Mouse (Mus musculus) C2C12 (cell line): ENCODE data around the gene Trdmt1.

Experiments
- CEBPB ChIP-seq: IDR thresholded peaks from one replicate; pipeline ENCODE4 v1.6.1; 2011; ENCODE audit warnings: low read depth, mild to moderate bottlenecking, control low read depth, moderate library complexity
- CTCF ChIP-seq: IDR thresholded peaks from one replicate; pipeline ENCODE4 v1.5.1; 2011; ENCODE audit not compliant: control insufficient read depth, insufficient read depth, insufficient read length
- MAX ChIP-seq: IDR thresholded peaks from one replicate; pipeline ENCODE4 v1.6.1; 2011; ENCODE audit warnings: mild to moderate bottlenecking, control low read depth
- MYOG ChIP-seq: IDR thresholded peaks from one replicate; pipeline ENCODE4 v1.6.1; 2011; ENCODE audit not compliant: control insufficient read depth, insufficient read length; ENCODE audit errors: extremely low read depth
- USF1 ChIP-seq: IDR thresholded peaks from one replicate; pipeline ENCODE4 v1.6.1; 2011; ENCODE audit warnings: low read depth, mild to moderate bottlenecking, control low read depth, moderate library complexity

- TF ChIP-seq CTCF (no peak), MAX (no peak), CEBPB (no peak), USF1 (no peak), MYOG (no peak)
Observed at GRCm38 (mm10) chr2:13538704-13539377, 5.6 kb downstream of the Trdmt1 start.
